Mouse (Mus musculus): ENCODE measurements around the gene Trp53tg5. TPM values are rescaled to one million over a fixed set of nuclear protein-coding genes. Genes with fewer than 3 reads are reported as not detected.

Trp53tg5 gene
- polyA plus RNA-seq, 1 experiment from 2014 or later: not detected

DNA sequence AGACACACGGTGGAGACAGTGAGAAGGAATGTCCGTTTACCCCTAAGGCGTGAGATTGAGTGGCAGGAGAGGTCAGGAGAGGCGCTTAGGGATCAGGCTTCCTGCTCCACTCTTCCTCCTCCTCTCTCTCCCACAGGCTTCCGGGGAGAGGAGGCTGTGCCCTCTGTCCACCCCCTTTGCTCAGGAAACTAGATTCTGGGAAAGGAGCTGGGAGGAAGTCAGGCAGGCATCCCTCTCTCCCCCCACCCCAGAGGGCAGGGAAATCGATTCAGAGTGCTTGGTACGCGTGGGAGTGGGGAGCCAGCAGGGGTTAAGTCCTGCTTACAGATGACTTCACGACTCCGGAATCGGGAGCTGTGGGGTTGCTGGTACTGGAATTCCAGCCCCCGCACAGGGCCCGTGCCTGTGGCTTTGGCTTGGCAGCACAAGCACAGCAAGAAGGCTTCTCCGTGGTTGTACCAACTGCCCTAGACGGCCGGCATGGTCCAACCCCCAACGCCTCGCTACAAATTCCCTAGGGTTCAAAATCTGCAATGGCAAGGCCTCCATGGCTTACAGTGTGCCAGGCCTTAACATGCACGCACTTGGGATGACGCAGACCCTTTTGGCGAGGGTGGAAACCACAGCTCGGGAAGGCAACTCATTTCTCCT is 40.9 kb downstream of the Trp53tg5 start:
- Histone ChIP-seq H3K27ac (replicated peaks) (peak overlapping the region; percentile 56), H3K9me3 (replicated peaks) (no peaks in the 10 kb centered on the region), H3K4me1 (peaks cover 61% of the 10 kb centered on the region), H3K4me3 (no peak overlapping the region), H3K36me3 (no peaks in the 10 kb centered on the region; the same call in 1 of the 2 replicates), H3K27me3 (ENCODE audit: low read depth, poor library complexity, severe bottlenecking) (peaks cover 28% of the 10 kb centered on the region)
- 45% methylated on average over 22 of the region's 22 CpGs for WGBS
- DNase-seq (ENCODE audit: low spot score): no peak

DNA sequence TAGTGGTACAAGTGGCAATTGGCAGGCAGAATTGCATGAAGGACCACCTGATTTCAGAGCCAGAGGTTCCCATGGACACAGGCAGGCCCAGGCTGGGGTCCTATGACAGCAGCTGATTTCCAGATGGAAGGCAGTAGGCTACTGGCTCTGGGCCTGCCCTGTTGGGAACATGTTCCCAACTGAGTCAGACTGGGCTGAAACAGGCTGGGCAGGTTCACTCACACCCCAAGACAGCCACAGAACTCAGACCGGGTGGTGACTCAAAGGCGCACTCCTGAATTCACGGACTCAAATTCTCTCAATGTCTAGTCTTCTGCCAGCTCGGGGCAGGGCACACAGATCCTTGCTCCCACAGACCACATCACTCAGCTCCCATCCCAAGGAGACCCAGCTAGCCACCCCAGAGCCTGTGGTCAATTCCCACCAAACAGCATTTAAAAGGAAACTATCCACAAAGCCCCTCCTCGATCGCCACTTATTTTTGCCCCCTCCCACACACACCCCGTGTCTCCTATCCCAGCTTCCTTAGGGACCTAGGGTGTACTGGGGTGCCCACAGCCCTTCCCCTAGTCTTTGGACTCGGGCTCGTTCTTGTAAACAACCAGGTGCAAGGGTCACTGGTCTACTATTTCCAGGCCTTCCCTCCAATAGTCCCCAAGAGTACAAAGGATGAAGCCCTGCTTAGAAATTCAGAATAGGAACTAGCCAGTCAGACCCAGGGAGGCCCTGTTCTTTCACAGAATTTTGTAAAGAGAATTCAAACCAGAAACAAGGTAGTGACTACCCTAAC is 41.7 kb downstream of the Trp53tg5 start:
- Histone ChIP-seq H3K27me3 (ENCODE audit: low read depth, poor library complexity, severe bottlenecking) (peaks cover 28% of the 10 kb centered on the region), H3K27ac (replicated peaks) (peak overlapping the region; percentile 56; the same call in 1 of the 2 replicates), H3K4me3 (no peak overlapping the region), H3K36me3 (no peaks in the 10 kb centered on the region; the same call in 1 of the 2 replicates), H3K4me1 (peaks cover 56% of the 10 kb centered on the region), H3K9me3 (replicated peaks) (no peaks in the 10 kb centered on the region)
- no peak for DNase-seq (ENCODE audit: low spot score)
- WGBS: 65% methylated on average over 9 of the region's 9 CpGs

DNA sequence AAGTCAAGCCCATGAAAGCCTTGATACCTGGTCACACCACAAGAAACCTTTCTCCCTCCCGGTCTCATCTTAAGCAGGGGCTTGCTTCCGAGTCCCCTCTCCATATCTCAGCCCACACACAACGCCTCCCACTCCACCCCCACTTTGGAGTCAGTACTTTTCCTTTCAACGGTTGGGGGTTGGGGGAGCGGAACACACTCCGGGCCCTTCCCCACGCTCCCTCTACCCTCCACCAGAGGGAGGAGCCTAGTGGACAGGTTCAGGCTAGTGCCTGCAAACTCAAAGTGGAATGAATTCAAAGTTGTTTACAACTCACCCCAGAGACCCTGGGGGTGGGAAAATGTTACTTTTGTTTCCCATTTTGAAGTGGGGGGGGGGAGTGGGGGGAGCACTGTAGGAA is 42.8 kb downstream of the Trp53tg5 start:
- H3K4me3 ChIP-seq: no peak overlapping the region
- no peaks in the 10 kb centered on the region for H3K9me3 ChIP-seq (replicated peaks)
- DNase-seq (ENCODE audit: low spot score): no peak
- peaks cover 51% of the 10 kb centered on the region for H3K4me1 ChIP-seq
- peaks cover 28% of the 10 kb centered on the region for H3K27me3 ChIP-seq (ENCODE audit: low read depth, poor library complexity, severe bottlenecking)
- 18% methylated on average over 7 of the region's 7 CpGs for WGBS
- H3K27ac ChIP-seq (replicated peaks): no peak overlapping the region
- no peaks in the 10 kb centered on the region; the same call in 1 of the 2 replicates for H3K36me3 ChIP-seq

DNA sequence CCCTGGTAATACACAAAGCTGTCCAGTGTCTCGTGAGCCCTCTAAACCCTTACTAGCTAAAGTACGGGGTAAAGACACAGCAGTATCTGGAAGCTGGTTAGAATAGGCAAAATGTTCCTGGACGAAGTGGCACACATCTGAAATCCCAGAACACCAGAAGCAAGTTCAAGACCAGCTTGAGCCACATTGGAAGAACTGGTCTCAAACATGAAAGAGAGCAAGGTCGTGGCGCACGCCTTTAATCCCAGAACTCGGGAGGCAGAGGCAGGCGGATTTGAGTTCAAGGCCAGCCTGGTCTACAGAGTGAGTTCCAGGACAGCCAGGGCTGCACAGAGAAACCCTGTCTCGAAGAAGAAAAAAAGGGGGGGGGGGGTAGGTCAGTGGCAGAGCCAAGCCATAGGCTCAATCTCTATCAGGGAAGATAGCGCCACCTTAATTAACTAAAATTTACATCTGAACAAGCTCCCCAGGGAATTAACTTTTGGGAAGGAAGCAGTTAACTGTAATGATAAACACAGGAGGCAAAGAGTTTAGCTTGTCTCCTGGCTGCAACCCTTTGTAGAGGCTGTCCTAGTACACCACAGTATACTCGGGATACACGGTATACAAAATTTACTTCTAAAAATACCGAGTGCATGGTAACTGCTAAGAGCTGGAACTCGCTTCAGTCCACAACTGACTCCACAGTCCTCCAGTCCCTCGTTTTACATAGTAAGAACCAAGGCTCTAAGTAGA is 43.5 kb downstream of the Trp53tg5 start:
- no peak for DNase-seq (ENCODE audit: low spot score)
- WGBS: 43% methylated on average over 15 of the region's 15 CpGs
- H3K27ac ChIP-seq (replicated peaks): no peak overlapping the region

DNA sequence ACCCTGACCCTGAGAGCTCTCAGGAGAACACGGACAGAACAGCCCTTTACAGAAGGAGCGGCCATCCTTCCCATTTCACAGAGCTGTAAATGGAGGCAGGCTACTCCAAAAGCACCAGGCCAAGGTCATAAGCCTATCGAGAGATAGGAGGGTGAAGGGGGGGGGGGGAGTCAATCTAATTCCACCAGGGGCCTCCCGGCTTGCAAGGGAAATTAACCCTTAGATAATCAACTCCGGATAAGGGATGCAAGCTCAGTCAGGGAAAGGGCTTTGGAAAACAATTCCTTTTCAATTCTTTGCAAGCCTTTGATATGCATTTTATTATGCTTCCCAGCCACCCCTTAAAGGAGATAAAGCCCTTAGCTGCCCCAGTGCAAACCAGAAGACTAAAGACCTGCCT is 45.1 kb downstream of the Trp53tg5 start:
- Histone ChIP-seq H3K4me3 (no peak overlapping the region), H3K36me3 (peaks cover 10% of the 10 kb centered on the region), H3K27me3 (ENCODE audit: low read depth, poor library complexity, severe bottlenecking) (peaks cover 28% of the 10 kb centered on the region), H3K27ac (replicated peaks) (no peak overlapping the region), H3K9me3 (replicated peaks) (no peaks in the 10 kb centered on the region), H3K4me1 (peaks cover 50% of the 10 kb centered on the region)
- 43% methylated on average over 5 of the region's 5 CpGs for WGBS
- DNase-seq (ENCODE audit: low spot score): no peak

More for the DNA sequence above, 43.5 kb downstream of the Trp53tg5 start:
- Histone ChIP-seq H3K9me3 (replicated peaks) (no peaks in the 10 kb centered on the region), H3K4me1 (peaks cover 50% of the 10 kb centered on the region), H3K27me3 (ENCODE audit: low read depth, poor library complexity, severe bottlenecking) (peaks cover 28% of the 10 kb centered on the region), H3K4me3 (no peak overlapping the region), H3K36me3 (no peaks in the 10 kb centered on the region; the same call in 1 of the 2 replicates)

DNA sequence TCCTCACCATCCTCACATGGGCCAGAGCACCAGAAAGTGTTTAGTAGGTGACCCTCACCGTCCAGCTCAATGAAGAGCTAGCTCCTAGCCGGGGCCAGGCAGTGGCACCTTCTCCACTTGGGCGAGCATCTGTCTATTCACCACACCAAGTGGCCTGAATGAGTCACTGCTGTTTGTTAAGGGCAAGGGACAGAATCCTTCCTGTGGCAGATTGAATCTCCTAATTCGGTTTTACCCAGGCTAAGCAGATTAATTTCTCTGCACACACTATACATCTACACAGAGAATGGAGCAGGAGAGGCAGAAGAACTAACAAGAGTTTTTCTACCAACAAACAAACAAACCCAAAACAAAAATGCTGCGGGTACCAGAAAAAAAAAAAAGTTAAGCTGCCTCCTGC is 46.6 kb downstream of the Trp53tg5 start:
- peaks cover 28% of the 10 kb centered on the region for H3K27me3 ChIP-seq (ENCODE audit: low read depth, poor library complexity, severe bottlenecking)
- WGBS: 82% methylated on average over 5 of the region's 5 CpGs
- H3K4me3 ChIP-seq: no peak overlapping the region
- peaks cover 36% of the 10 kb centered on the region for H3K4me1 ChIP-seq
- H3K27ac ChIP-seq (replicated peaks): no peak overlapping the region
- H3K36me3 ChIP-seq: peaks cover 12% of the 10 kb centered on the region
- no peak for DNase-seq (ENCODE audit: low spot score)
- H3K9me3 ChIP-seq (replicated peaks): no peaks in the 10 kb centered on the region

DNA sequence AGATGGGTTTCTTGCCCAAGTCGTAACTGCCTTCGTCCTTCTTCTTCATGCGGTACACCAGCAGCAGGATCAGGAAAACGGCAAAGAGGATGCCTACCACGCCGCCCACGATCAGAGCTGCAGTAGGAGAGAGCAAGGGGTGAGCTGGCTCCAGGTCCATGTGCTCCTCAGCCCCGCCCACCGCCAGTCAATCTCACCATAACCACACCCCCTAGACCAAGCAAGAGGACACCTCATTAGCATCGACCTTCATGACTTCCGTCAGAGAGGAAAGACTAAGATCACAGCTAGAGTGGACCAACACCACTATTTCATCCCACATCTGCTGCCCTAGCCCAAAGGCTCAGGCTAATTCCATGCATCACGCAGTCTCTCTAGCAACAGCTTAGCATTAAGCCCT is 47.4 kb downstream of the Trp53tg5 start:
- H3K36me3 ChIP-seq: peaks cover 12% of the 10 kb centered on the region
- H3K27me3 ChIP-seq (ENCODE audit: low read depth, poor library complexity, severe bottlenecking): peaks cover 28% of the 10 kb centered on the region
- H3K4me1 ChIP-seq: peaks cover 28% of the 10 kb centered on the region
- DNase-seq (ENCODE audit: low spot score): no peak
- 26% methylated on average over 12 of the region's 12 CpGs for WGBS
- no peak overlapping the region for H3K27ac ChIP-seq (replicated peaks)
- no peaks in the 10 kb centered on the region for H3K9me3 ChIP-seq (replicated peaks)
- H3K4me3 ChIP-seq: no peak overlapping the region

DNA sequence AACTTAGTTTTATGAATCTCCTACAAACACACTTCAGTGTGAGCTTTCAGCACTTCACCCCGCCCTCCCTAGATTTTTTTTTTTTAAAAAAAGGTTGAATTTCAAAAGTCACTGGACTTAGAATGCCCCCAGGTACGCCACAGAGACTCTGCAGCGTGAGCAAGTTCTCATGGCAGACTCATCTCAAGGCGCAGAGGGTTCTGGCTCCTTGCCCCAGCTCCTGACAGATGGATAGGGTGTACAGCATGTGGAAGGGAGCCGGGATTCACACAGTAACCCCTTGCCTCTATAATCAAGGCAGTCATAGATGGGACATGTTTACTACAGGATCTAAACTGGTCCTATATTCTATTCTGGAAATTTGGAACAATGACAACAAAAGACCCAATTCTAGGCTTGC is 48.1 kb downstream of the Trp53tg5 start:
- H3K9me3 ChIP-seq (replicated peaks): no peaks in the 10 kb centered on the region
- no peak for DNase-seq (ENCODE audit: low spot score)
- peaks cover 21% of the 10 kb centered on the region for H3K27me3 ChIP-seq (ENCODE audit: low read depth, poor library complexity, severe bottlenecking)
- no peak overlapping the region for H3K4me3 ChIP-seq
- 89% methylated on average over 5 of the region's 5 CpGs for WGBS
- H3K4me1 ChIP-seq: peaks cover 21% of the 10 kb centered on the region
- no peak overlapping the region for H3K27ac ChIP-seq (replicated peaks)
- peaks cover 12% of the 10 kb centered on the region for H3K36me3 ChIP-seq

DNA sequence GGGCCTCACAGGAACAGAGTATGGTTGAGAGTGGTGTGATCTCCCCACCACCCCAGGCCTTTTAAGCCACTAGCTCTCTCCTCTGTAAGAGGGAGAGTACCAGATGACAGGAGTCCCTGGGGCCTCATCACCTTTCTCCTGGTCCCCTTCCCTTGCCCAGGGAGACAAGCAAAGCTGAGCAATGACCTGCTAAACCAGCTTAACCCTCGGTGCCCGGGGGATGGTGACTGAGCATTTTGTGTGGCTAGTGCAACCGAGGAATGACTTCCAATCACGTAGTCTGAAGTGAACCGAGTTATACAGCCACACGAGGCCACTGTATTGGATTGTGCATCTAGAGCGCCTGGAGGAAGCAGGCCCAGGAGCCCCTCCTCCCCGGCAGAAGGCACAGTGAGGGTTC is 49.1 kb downstream of the Trp53tg5 start:
- no peak for DNase-seq (ENCODE audit: low spot score)
- Histone ChIP-seq H3K4me3 (no peak overlapping the region), H3K27ac (replicated peaks) (no peak overlapping the region), H3K27me3 (ENCODE audit: low read depth, poor library complexity, severe bottlenecking) (peaks cover 11% of the 10 kb centered on the region; the same call in 1 of the 2 replicates), H3K4me1 (peaks cover 18% of the 10 kb centered on the region), H3K9me3 (replicated peaks) (no peaks in the 10 kb centered on the region), H3K36me3 (peaks cover 12% of the 10 kb centered on the region)
- WGBS: 93% methylated on average over 8 of the region's 8 CpGs

DNA sequence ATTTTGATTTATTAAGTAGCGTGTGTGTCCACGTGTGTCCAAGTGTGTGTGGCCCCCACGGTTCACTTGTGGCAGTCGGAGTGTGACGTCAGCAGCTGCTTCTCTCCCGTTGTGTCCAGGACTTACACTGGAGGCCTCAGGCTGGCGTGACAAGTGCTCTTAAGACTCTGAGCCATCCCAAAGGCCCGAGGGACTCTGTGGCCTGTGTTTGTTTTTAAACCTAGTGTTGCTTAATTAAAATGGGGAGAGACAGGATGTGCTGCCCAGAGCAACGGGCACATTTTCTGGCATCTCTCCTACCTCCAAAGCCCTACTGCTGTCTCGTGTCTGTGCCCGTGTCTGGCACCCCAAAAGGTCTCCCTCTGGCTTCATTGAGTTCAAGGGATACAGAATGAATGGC is 50.1 kb downstream of the Trp53tg5 start:
- WGBS: 89% methylated on average over 11 of the region's 11 CpGs
- Histone ChIP-seq H3K27ac (replicated peaks) (no peak overlapping the region), H3K9me3 (replicated peaks) (no peaks in the 10 kb centered on the region), H3K36me3 (peaks cover 12% of the 10 kb centered on the region), H3K27me3 (ENCODE audit: low read depth, poor library complexity, severe bottlenecking) (peaks cover 4% of the 10 kb centered on the region), H3K4me3 (no peak overlapping the region), H3K4me1 (peaks cover 9% of the 10 kb centered on the region)
- DNase-seq (ENCODE audit: low spot score): no peak

DNA sequence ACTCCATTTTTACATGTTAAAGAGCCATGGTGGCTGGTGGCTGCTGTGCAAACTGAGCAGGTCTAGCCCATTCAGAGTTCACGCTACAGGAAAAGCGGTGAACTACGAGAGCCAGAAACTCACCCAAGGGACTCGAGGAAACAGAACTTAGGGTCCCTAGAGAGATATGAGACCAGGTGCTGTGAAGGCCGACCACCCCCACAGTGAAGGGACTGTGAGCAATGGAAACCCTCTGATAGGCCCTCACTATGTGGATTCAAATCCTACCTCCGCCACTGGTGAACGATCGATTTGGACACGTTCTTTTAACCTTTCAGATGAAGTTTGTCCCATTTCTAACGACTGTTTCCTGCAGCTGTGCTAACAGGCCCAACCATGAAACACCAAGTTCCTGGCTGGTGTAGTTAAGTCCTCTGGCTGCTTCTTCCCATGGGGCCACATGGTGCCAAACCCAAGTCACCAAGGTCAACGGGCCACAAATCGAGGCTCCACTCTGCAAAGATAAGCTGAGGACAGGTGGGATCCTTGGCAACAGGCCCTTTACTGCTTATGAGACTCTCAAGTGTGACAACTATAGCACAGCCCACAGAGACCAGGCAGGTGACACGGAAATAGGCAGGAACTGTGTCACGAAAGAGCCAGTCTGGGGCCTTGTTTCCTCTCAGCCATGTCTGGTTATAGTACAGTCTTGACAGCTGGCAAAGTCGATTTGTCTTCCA is 50.7 kb downstream of the Trp53tg5 start:
- Histone ChIP-seq H3K36me3 (peaks cover 12% of the 10 kb centered on the region), H3K27ac (replicated peaks) (no peak overlapping the region), H3K4me3 (no peak overlapping the region), H3K27me3 (ENCODE audit: low read depth, poor library complexity, severe bottlenecking) (peaks cover 6% of the 10 kb centered on the region), H3K4me1 (peaks cover 7% of the 10 kb centered on the region; the same call in 1 of the 2 replicates), H3K9me3 (replicated peaks) (no peaks in the 10 kb centered on the region)
- no peak for DNase-seq (ENCODE audit: low spot score)
- WGBS: 89% methylated on average over 15 of the region's 15 CpGs

DNA sequence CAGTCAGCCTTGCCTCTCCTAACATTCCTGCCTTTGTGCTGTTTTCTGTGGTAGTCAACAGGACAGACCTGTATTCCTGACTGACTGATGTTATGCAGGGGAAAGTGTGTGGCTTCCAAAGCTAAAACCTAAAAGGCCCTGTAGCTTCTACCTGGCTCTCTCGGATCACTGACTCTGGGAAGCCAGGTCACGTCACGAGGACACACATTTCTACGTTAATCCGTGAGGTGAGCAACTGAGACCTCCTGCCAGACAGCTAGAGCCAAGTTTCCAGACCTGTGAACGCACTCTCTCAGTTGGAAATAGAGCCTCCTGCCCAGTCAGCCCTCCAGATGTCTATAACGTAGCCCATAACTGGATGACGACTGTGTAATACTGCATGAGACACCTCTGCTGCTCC is 51.5 kb downstream of the Trp53tg5 start:
- no peak overlapping the region for H3K4me3 ChIP-seq
- peaks cover 6% of the 10 kb centered on the region; the same call in 1 of the 2 replicates for H3K27me3 ChIP-seq (ENCODE audit: low read depth, poor library complexity, severe bottlenecking)
- no peak for DNase-seq (ENCODE audit: low spot score)
- H3K36me3 ChIP-seq: peaks cover 12% of the 10 kb centered on the region
- H3K9me3 ChIP-seq (replicated peaks): no peaks in the 10 kb centered on the region
- peaks cover 7% of the 10 kb centered on the region; the same call in 1 of the 2 replicates for H3K4me1 ChIP-seq
- 88% methylated on average over 8 of the region's 8 CpGs for WGBS
- no peak overlapping the region for H3K27ac ChIP-seq (replicated peaks)

Measured in midbrain, embryonic 10.5 days (tissue).